Mouse (Mus musculus): ENCODE measurements around the gene Baz2b. TPM values are rescaled to one million over a fixed set of nuclear protein-coding genes. Genes with fewer than 3 reads are reported as not detected.
A peak's percentile ranks its signal among the peaks of the same experiment; 100 is the strongest.

The Baz2b gene
- polyA plus RNA-seq, 1 experiment from 2014 or later: 74.7 TPM

- no peaks in the 10 kb centered on the region for H3K9me3 ChIP-seq (ENCODE audit: control insufficient read depth, low read length)
- no peak overlapping the region for H3K9ac ChIP-seq (ENCODE audit: low read length)
- H3K4me3 ChIP-seq (ENCODE audit: low read depth, low read length): no peak overlapping the region
- H3K27ac ChIP-seq (ENCODE audit: low read depth, low read length): no peak overlapping the region
- no peak for ATAC-seq (ENCODE audit: low FRiP score)
- 91% methylated on average over 3 of the region's 3 CpGs for WGBS
- H3K27me3 ChIP-seq (ENCODE audit: control insufficient read depth, insufficient read depth, low read length): no peaks in the 10 kb centered on the region
- DNase-seq (ENCODE audit: low spot score, missing footprints): no peak
- no peaks in the 10 kb centered on the region; the same call in 1 of the 2 replicates for H3K4me1 ChIP-seq (ENCODE audit: control insufficient read depth, insufficient read depth, low read length)
- H3K36me3 ChIP-seq (ENCODE audit: control insufficient read depth, insufficient read depth, low read length): no peaks in the 10 kb centered on the region
- no peak overlapping the region for H3K4me2 ChIP-seq
These were observed 198.1 kb downstream of the Baz2b start for GRCm38 (mm10) chr2:60011526-60011925.

GRCm38 (mm10) chr2:60003665-60004045 is 206.0 kb downstream of the Baz2b start:
- DNase-seq (ENCODE audit: low spot score, missing footprints) (no peak), ATAC-seq (ENCODE audit: low FRiP score) (no peak)
- 97% methylated on average over 5 of the region's 5 CpGs for WGBS
- Histone ChIP-seq H3K36me3 (ENCODE audit: control insufficient read depth, insufficient read depth, low read length) (no peaks in the 10 kb centered on the region; the same call in 1 of the 2 replicates), H3K4me3 (ENCODE audit: low read depth, low read length) (no peak overlapping the region), H3K4me2 (no peak overlapping the region), H3K27ac (ENCODE audit: low read depth, low read length) (no peak overlapping the region), H3K27me3 (ENCODE audit: control insufficient read depth, insufficient read depth, low read length) (no peaks in the 10 kb centered on the region), H3K9me3 (ENCODE audit: control insufficient read depth, low read length) (no peaks in the 10 kb centered on the region), H3K9ac (ENCODE audit: low read length) (no peak overlapping the region), H3K4me1 (ENCODE audit: control insufficient read depth, insufficient read depth, low read length) (no peaks in the 10 kb centered on the region)

GRCm38 (mm10) chr2:60003038-60003664 is 206.5 kb downstream of the Baz2b start:
- DNase-seq (ENCODE audit: low spot score, missing footprints) (no peak), ATAC-seq (ENCODE audit: low FRiP score) (no peak)
- Histone ChIP-seq H3K27me3 (ENCODE audit: control insufficient read depth, insufficient read depth, low read length) (no peaks in the 10 kb centered on the region), H3K27ac (ENCODE audit: low read depth, low read length) (no peak overlapping the region), H3K4me2 (no peak overlapping the region), H3K9ac (ENCODE audit: low read length) (no peak overlapping the region), H3K4me3 (ENCODE audit: low read depth, low read length) (no peak overlapping the region), H3K4me1 (ENCODE audit: control insufficient read depth, insufficient read depth, low read length) (no peaks in the 10 kb centered on the region), H3K9me3 (ENCODE audit: control insufficient read depth, low read length) (no peaks in the 10 kb centered on the region), H3K36me3 (ENCODE audit: control insufficient read depth, insufficient read depth, low read length) (no peaks in the 10 kb centered on the region; the same call in 1 of the 2 replicates)
- 83% methylated on average over 5 of the region's 5 CpGs for WGBS

GRCm38 (mm10) chr2:60000268-60000667 is 209.4 kb downstream of the Baz2b start:
- WGBS: 91% methylated on average over 4 of the region's 4 CpGs
- no peaks in the 10 kb centered on the region for H3K36me3 ChIP-seq (ENCODE audit: control insufficient read depth, insufficient read depth, low read length)
- ATAC-seq (ENCODE audit: low FRiP score): no peak

GRCm38 (mm10) chr2:59997479-59998228 is 212.0 kb downstream of the Baz2b start:
- H3K36me3 ChIP-seq (ENCODE audit: control insufficient read depth, insufficient read depth, low read length): no peaks in the 10 kb centered on the region
- no peak overlapping the region for H3K9ac ChIP-seq (ENCODE audit: low read length)
- no peaks in the 10 kb centered on the region for H3K27me3 ChIP-seq (ENCODE audit: control insufficient read depth, insufficient read depth, low read length)
- H3K4me1 ChIP-seq (ENCODE audit: control insufficient read depth, insufficient read depth, low read length): no peaks in the 10 kb centered on the region
- no peak for ATAC-seq (ENCODE audit: low FRiP score)
- H3K4me2 ChIP-seq: no peak overlapping the region
- no peak overlapping the region for H3K27ac ChIP-seq (ENCODE audit: low read depth, low read length)
- peak; percentile 45 for DNase-seq (ENCODE audit: low spot score, missing footprints)
- no peak overlapping the region for H3K4me3 ChIP-seq (ENCODE audit: low read depth, low read length)
- WGBS: 87% methylated on average over 8 of the region's 8 CpGs
- no peaks in the 10 kb centered on the region for H3K9me3 ChIP-seq (ENCODE audit: control insufficient read depth, low read length)

More at GRCm38 (mm10) chr2:60000268-60000667, 209.4 kb downstream of the Baz2b start:
- no peak for DNase-seq (ENCODE audit: low spot score, missing footprints)
- Histone ChIP-seq H3K27me3 (ENCODE audit: control insufficient read depth, insufficient read depth, low read length) (no peaks in the 10 kb centered on the region), H3K4me2 (no peak overlapping the region), H3K9ac (ENCODE audit: low read length) (no peak overlapping the region), H3K27ac (ENCODE audit: low read depth, low read length) (no peak overlapping the region), H3K4me3 (ENCODE audit: low read depth, low read length) (no peak overlapping the region), H3K4me1 (ENCODE audit: control insufficient read depth, insufficient read depth, low read length) (no peaks in the 10 kb centered on the region), H3K9me3 (ENCODE audit: control insufficient read depth, low read length) (no peaks in the 10 kb centered on the region)

- no peak overlapping the region for H3K27ac ChIP-seq (ENCODE audit: low read depth, low read length)
- H3K4me3 ChIP-seq (ENCODE audit: low read depth, low read length): no peak overlapping the region
- 93% methylated on average over 5 of the region's 5 CpGs for WGBS
- H3K27me3 ChIP-seq (ENCODE audit: control insufficient read depth, insufficient read depth, low read length): no peaks in the 10 kb centered on the region
- H3K9me3 ChIP-seq (ENCODE audit: control insufficient read depth, low read length): no peaks in the 10 kb centered on the region
- H3K9ac ChIP-seq (ENCODE audit: low read length): no peak overlapping the region
- DNase-seq (ENCODE audit: low spot score, missing footprints) (peak; percentile 26), ATAC-seq (ENCODE audit: low FRiP score) (no peak)
- no peak overlapping the region for H3K4me2 ChIP-seq
- H3K36me3 ChIP-seq (ENCODE audit: control insufficient read depth, insufficient read depth, low read length): 0 out of 2 replicates have a peak, but pooled peaks cover 2% of the 10 kb centered on the region
- H3K4me1 ChIP-seq (ENCODE audit: control insufficient read depth, insufficient read depth, low read length): no peaks in the 10 kb centered on the region
These were observed 212.7 kb downstream of the Baz2b start for GRCm38 (mm10) chr2:59996911-59997310.

- Histone ChIP-seq H3K9ac (ENCODE audit: low read length) (no peak overlapping the region), H3K27me3 (ENCODE audit: control insufficient read depth, insufficient read depth, low read length) (no peaks in the 10 kb centered on the region), H3K4me1 (ENCODE audit: control insufficient read depth, insufficient read depth, low read length) (no peaks in the 10 kb centered on the region), H3K9me3 (ENCODE audit: control insufficient read depth, low read length) (no peaks in the 10 kb centered on the region), H3K36me3 (ENCODE audit: control insufficient read depth, insufficient read depth, low read length) (0 out of 2 replicates have a peak, but pooled peaks cover 2% of the 10 kb centered on the region), H3K27ac (ENCODE audit: low read depth, low read length) (no peak overlapping the region), H3K4me2 (no peak overlapping the region), H3K4me3 (ENCODE audit: low read depth, low read length) (no peak overlapping the region)
- DNase-seq (ENCODE audit: low spot score, missing footprints) (peak; percentile 64), ATAC-seq (ENCODE audit: low FRiP score) (no peak)
- whole genome bisulfite sequencing: 83% methylated on average over 3 of the region's 3 CpGs
These were observed 216.5 kb downstream of the Baz2b start for GRCm38 (mm10) chr2:59993190-59993535.

GRCm38 (mm10) chr2:59992488-59993189 is 217.0 kb downstream of the Baz2b start:
- ATAC-seq (ENCODE audit: low FRiP score) (no peak), DNase-seq (ENCODE audit: low spot score, missing footprints) (peak; percentile 82)
- WGBS: 79% methylated on average over 10 of the region's 10 CpGs

GRCm38 (mm10) chr2:59991775-59992174 is 217.9 kb downstream of the Baz2b start:
- H3K4me3 ChIP-seq (ENCODE audit: low read depth, low read length): no peak overlapping the region
- peak; percentile 82 for DNase-seq (ENCODE audit: low spot score, missing footprints)
- ATAC-seq (ENCODE audit: low FRiP score): no peak
- H3K9me3 ChIP-seq (ENCODE audit: control insufficient read depth, low read length): no peaks in the 10 kb centered on the region
- no peak overlapping the region for H3K27ac ChIP-seq (ENCODE audit: low read depth, low read length)
- no peaks in the 10 kb centered on the region for H3K27me3 ChIP-seq (ENCODE audit: control insufficient read depth, insufficient read depth, low read length)
- H3K4me2 ChIP-seq: no peak overlapping the region
- H3K4me1 ChIP-seq (ENCODE audit: control insufficient read depth, insufficient read depth, low read length): no peaks in the 10 kb centered on the region
- H3K9ac ChIP-seq (ENCODE audit: low read length): no peak overlapping the region
- H3K36me3 ChIP-seq (ENCODE audit: control insufficient read depth, insufficient read depth, low read length): 0 out of 2 replicates have a peak, but pooled peaks cover 2% of the 10 kb centered on the region

More at GRCm38 (mm10) chr2:59992488-59993189, 217.0 kb downstream of the Baz2b start:
- no peaks in the 10 kb centered on the region for H3K4me1 ChIP-seq (ENCODE audit: control insufficient read depth, insufficient read depth, low read length)
- H3K27me3 ChIP-seq (ENCODE audit: control insufficient read depth, insufficient read depth, low read length): no peaks in the 10 kb centered on the region
- H3K4me3 ChIP-seq (ENCODE audit: low read depth, low read length): no peak overlapping the region
- 0 out of 2 replicates have a peak, but pooled peaks cover 2% of the 10 kb centered on the region for H3K36me3 ChIP-seq (ENCODE audit: control insufficient read depth, insufficient read depth, low read length)
- H3K4me2 ChIP-seq: no peak overlapping the region
- H3K9ac ChIP-seq (ENCODE audit: low read length): no peak overlapping the region
- H3K9me3 ChIP-seq (ENCODE audit: control insufficient read depth, low read length): no peaks in the 10 kb centered on the region
- no peak overlapping the region for H3K27ac ChIP-seq (ENCODE audit: low read depth, low read length)
